Mouse (Mus musculus) activated CD4-positive, CD25-positive, alpha-beta regulatory T cell, adult 4 months (primary cell): ENCODE data around the gene Serpinb3c. TPM values are rescaled to one million over a fixed set of nuclear protein-coding genes. Genes with fewer than 3 reads are reported as not detected.
"Not testable (repeated sequence)": the region's sequence is repeated elsewhere in the genome, so short reads cannot be mapped to it uniquely, and the experiment has no call there.

Source experiments
- ATAC-seq: one replicate; pipeline ENCODE4 v1.8.0; 2017
- polyA plus RNA-seq, 2 experiments: library from polyadenylated mRNA; unstranded; fragments of 100-300 nt; shearing (Covaris generic); gene quantifications; one replicate each; pipeline ENCODE4 v1.2.1; 2017

Gene Serpinb3c
- not detected for polyA plus RNA-seq

DNA sequence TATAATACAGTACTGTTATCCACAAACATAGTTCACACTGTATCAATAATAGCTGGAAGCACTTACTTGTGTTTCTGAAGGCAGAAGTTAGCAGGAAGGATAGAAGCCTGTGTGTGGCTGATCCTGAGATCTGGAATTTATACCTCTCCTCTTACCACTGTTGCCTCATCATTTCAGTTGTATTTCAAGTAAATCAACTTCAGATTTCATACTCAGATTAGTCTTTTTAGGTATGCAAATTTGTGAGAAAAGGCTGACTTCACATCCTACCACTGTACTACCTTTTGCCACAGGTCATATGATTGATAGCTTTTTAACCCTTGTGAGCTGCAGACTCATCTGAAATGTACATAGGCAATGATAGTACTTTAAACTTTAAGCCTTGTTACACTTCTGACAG is at the start of gene Serpinb3c, which contains the start of gene Serpinb3b:
Gene Serpinb3c, minus strand, starts transcription at position 111 of the 400 bp plus-strand sequence.
Gene Serpinb3b, minus strand, starts transcription at position 101 of the 400 bp plus-strand sequence.
- ATAC-seq: not testable (repeated sequence)

DNA sequence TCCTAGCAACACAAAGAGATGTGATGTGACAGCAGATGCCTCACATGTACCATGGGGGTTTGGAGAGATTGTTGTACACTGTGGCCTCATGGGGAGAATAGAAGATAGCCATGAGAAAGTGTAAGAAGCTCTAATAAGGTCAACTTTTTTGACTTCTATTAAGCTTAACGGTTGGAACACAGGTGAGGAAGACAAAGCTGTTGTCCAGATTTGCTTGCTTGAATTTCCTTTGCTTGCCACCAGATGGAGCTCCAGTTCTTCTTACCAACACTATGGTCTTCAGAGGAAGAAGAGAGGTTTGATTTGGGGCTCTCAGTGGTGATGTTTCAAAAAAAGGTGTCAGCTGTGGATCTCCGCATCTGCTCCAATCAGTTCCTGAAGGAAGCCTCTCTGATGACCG is 35.0 kb downstream of the Serpinb3c start:
- not testable (repeated sequence) for ATAC-seq

Other genes starting within 250 kb of the Serpinb3c start
- not detected for gene Serpinb3a, start 226.1 kb downstream of the Serpinb3c start, polyA plus RNA-seq
- not detected for gene Serpinb3d, start 194.9 kb downstream of the Serpinb3c start, polyA plus RNA-seq
- gene Serpinb3b, start within 50 bp of the Serpinb3c start, polyA plus RNA-seq: not detected
- not detected for gene Serpinb11, start 82.8 kb upstream of the Serpinb3c start, polyA plus RNA-seq
- not detected for gene Serpinb7, start 121.3 kb upstream of the Serpinb3c start, polyA plus RNA-seq
- not detected for gene Serpinb2, start 233.1 kb upstream of the Serpinb3c start, polyA plus RNA-seq